Mouse (Mus musculus): ENCODE measurements around the gene Rpusd1.

Rpusd1 gene

GRCm38 (mm10) chr17:25727265-25728008 lies at the start of gene Rpusd1, which contains the start of gene Chtf18:
Gene Rpusd1 (plus strand): TSS chr17:25727670.
Gene Chtf18 (minus strand): TSS chr17:25727419.
- in situ Hi-C loops (cut with MboI; ENCODE audit: low pct_unique_long_range_greater_than_20kb in 1 of 2, low sequenced_read_pairs in 2 of 2, unreplicated experiment in 1 of 2) = no loop called here

- in situ Hi-C loops (cut with MboI; ENCODE audit: low pct_unique_long_range_greater_than_20kb in 1 of 2, low sequenced_read_pairs in 2 of 2, unreplicated experiment in 1 of 2) = no loop called here
Measured at GRCm38 (mm10) chr17:25677969-25678368, 49.5 kb upstream of the Rpusd1 start.

DNA sequence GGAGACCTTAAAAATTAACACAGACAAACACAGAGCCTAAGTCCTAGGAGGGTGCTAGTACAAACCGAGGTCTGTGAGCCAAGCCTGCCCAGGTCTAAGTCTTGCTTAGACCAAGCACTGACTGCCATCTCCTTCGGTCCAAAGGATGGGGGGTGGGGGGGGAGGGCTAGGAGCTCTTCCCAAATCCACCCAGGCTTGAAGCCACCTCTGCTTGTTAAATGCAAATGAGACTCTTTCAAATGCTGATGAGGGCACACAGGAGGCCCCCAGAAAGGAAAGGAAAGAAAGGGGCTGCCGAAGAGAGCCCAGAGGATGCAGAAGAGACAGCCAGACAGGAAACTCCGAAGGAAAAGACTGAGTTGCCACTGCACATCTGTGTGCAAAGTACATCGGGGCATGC lies 47.7 kb upstream of the Rpusd1 start:
- in situ Hi-C loops (cut with MboI; ENCODE audit: low pct_unique_long_range_greater_than_20kb in 1 of 2, low sequenced_read_pairs in 2 of 2, unreplicated experiment in 1 of 2) = no loop called here

- in situ Hi-C loops (cut with MboI; ENCODE audit: low pct_unique_long_range_greater_than_20kb in 1 of 2, low sequenced_read_pairs in 2 of 2, unreplicated experiment in 1 of 2) = no loop called here
Measured at GRCm38 (mm10) chr17:25681636-25682035, 45.8 kb upstream of the Rpusd1 start.

DNA sequence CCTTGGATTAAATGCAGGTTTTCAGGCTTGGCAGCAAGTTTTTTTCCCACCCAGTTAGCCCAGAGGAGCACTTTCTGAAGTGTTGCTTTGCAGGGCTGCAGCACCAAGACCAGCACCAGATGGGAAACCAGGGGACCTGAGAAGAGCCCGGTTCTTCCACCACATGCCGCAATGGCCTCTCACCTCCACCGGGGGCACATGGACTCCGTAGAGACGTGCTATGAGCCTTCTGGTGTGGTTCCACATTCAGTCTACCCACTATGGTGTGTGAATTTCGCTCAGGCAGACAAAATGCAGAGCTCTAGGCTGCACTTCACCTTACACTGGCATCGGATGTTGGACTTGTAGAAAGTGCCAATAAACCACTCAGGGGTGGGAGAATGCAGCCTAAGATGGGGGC lies 41.1 kb upstream of the Rpusd1 start:
- in situ Hi-C loops (cut with MboI; ENCODE audit: low pct_unique_long_range_greater_than_20kb in 1 of 2, low sequenced_read_pairs in 2 of 2, unreplicated experiment in 1 of 2) = no loop called here

GRCm38 (mm10) chr17:25688922-25689321 lies 38.5 kb upstream of the Rpusd1 start:
- in situ Hi-C loops (cut with MboI; ENCODE audit: low pct_unique_long_range_greater_than_20kb in 1 of 2, low sequenced_read_pairs in 2 of 2, unreplicated experiment in 1 of 2) = no loop called here

DNA sequence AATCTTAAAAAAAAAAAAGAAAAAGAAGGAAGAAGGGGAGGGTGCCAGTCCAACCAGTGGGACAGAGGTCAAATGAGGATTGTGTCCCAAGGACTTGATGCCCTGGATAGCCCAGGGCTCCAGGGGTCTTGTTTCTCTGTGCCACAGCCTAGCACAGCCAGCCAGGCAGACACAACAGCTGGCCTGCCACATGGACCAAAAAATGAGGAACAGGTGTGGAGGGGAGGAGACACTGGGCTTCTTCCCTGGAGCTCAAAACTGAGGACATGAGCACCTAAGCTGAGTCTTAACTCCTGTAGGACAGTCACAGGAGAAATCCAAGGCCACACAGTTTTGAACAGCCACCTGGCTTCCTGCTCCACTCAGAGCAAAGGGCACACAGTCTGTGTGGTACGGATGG lies 31.2 kb upstream of the Rpusd1 start:
- in situ Hi-C loops (cut with MboI; ENCODE audit: low pct_unique_long_range_greater_than_20kb in 1 of 2, low sequenced_read_pairs in 2 of 2, unreplicated experiment in 1 of 2) = loop anchor here in 1 of 2 experiments (10.0 kb wide), 2 partner anchors 191 to 221 kb away; no protein-coding TSS in a partner anchor

DNA sequence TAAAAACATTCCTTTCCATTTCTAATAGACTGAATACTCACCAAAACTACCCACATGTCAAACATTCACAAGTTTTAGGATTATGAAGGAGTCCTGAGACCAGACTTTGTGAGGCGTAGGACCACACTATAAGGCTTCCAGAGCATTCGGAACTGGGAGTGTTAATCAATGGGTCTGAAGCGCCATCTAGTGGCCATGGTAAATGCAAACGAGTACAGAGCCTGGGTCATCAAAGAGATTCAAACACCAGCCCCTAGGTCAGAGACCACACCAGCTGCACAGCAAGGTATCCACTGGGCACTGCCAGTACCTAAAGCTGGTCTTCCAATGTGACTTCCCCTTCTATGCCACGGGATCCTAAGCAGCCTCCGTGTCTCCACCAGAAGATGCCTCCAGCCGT lies 29.0 kb upstream of the Rpusd1 start:
- in situ Hi-C loops (cut with MboI; ENCODE audit: low pct_unique_long_range_greater_than_20kb in 1 of 2, low sequenced_read_pairs in 2 of 2, unreplicated experiment in 1 of 2) = loop anchor here in 1 of 2 experiments (10.0 kb wide), 2 partner anchors 194 to 224 kb away; no protein-coding TSS in a partner anchor

GRCm38 (mm10) chr17:25700863-25701496 lies 26.5 kb upstream of the Rpusd1 start:
- in situ Hi-C loops (cut with MboI; ENCODE audit: low pct_unique_long_range_greater_than_20kb in 1 of 2, low sequenced_read_pairs in 2 of 2, unreplicated experiment in 1 of 2) = loop anchor here in 1 of 2 experiments (10.0 kb wide), 1 partner anchor 104 kb away; the partner anchor contains the start of gene Fbxl16

GRCm38 (mm10) chr17:25709994-25710393 lies 17.5 kb upstream of the Rpusd1 start:
- in situ Hi-C loops (cut with MboI; ENCODE audit: low pct_unique_long_range_greater_than_20kb in 1 of 2, low sequenced_read_pairs in 2 of 2, unreplicated experiment in 1 of 2) = loop anchor here in 1 of 2 experiments (10.0 kb wide), 1 partner anchor 95 kb away; the partner anchor contains the start of gene Fbxl16

DNA sequence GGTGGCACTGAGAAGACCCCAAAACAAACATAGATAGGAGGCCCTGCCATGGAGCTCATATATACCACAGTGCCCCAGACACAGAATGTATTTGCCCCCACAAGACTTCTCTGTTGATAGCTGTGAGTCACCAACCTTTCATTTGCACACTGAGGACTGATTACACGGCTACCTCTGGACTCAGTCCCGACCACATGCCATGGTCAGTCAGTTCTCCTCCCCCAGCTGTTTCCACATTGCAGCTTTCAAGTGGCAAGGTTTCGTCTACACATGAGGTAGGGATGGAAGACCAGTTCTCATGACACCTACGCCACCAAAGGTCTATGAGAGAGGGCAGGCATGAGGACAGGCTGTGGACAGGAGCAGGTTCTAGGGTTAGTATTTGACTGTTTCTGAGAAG lies 16.3 kb upstream of the Rpusd1 start:
- in situ Hi-C loops (cut with MboI; ENCODE audit: low pct_unique_long_range_greater_than_20kb in 1 of 2, low sequenced_read_pairs in 2 of 2, unreplicated experiment in 1 of 2) = no loop called here

GRCm38 (mm10) chr17:25715627-25716026 lies 11.8 kb upstream of the Rpusd1 start:
- in situ Hi-C loops (cut with MboI; ENCODE audit: low pct_unique_long_range_greater_than_20kb in 1 of 2, low sequenced_read_pairs in 2 of 2, unreplicated experiment in 1 of 2) = no loop called here

DNA sequence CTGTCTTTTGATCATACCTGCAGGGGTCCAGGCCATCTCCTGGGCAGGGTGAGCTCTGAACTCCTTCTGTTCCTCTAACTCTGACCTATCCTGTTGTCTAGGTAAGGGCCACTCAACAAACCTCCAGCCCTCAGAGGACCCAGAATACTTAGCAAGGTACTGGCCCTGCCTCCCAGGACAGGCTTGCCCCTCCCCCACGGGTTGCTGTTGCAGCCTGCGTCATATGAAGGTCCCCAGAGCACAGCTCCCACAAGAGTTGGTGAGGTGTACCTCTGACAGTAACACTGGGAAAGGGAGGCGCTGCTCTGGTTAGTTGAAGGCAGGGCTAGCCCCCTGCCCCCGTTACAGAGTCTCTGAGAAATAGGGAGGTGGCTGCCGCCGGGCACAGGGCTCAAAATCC lies 11.3 kb upstream of the Rpusd1 start:
- in situ Hi-C loops (cut with MboI; ENCODE audit: low pct_unique_long_range_greater_than_20kb in 1 of 2, low sequenced_read_pairs in 2 of 2, unreplicated experiment in 1 of 2) = no loop called here

GRCm38 (mm10) chr17:25716711-25717637 lies 10.5 kb upstream of the Rpusd1 start, which contains the start of gene Gng13:
Gene Gng13 (plus strand): TSS chr17:25717171.
- in situ Hi-C loops (cut with MboI; ENCODE audit: low pct_unique_long_range_greater_than_20kb in 1 of 2, low sequenced_read_pairs in 2 of 2, unreplicated experiment in 1 of 2) = no loop called here

DNA sequence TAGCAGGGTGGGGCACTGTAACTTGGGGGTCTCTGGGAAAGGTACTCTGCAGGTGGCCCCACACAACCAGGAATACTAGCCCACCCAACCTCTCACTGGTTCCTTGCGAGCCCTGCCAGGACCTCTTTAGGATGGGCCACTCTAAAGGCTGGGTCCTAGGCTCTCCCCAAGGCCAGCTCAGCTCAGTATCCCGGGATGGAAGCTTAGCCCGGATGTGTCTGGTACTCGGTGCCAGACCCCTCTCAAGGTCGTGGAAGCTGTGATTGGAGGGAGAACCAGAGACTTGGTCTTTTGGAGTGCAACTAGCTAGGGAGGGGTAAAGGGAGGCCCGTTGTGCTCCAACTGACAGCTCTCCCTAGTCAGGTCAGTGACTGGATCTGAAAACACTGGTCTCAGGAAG lies 9.8 kb upstream of the Rpusd1 start:
- in situ Hi-C loops (cut with MboI; ENCODE audit: low pct_unique_long_range_greater_than_20kb in 1 of 2, low sequenced_read_pairs in 2 of 2, unreplicated experiment in 1 of 2) = no loop called here

DNA sequence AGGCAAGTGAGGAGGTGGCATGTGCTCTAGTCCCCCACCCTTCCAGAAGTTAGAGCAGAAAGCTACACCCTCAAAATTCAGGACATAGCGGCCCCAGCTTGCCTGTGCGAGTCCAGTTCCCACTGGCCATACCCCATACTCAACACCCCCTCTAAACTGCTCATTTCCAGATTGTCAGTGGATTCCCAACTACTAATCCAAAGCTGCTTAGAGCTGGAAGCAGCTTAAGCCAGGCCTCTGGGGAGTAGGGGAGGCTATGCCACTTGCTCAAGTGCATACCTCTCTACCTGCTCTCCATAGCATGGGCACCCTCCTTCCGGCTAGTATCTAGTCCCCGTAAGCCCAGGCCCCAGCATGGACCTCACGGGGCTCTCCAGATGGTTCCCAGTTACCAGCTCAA lies 6.0 kb upstream of the Rpusd1 start:
- in situ Hi-C loops (cut with MboI; ENCODE audit: low pct_unique_long_range_greater_than_20kb in 1 of 2, low sequenced_read_pairs in 2 of 2, unreplicated experiment in 1 of 2) = no loop called here

DNA sequence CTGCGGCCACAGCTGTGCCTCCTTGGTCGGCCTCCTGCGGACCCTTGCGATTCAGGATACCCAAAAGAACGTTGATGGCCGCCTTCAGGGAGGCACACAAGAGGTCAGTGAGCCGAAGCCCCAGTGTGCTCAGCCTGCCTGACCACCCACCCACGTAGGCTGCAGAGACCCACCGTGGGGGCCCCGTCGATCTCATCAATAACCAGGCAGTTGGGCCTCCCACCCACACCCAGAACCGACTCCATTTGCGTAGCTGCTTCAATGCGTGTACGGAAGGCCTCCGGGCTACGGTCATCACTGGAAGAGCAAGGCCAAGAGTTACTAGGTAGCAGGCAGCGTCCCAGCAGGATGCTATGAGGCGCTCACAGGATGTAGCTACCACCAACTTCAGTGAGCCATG lies 4.0 kb upstream of the Rpusd1 start:
- in situ Hi-C loops (cut with MboI; ENCODE audit: low pct_unique_long_range_greater_than_20kb in 1 of 2, low sequenced_read_pairs in 2 of 2, unreplicated experiment in 1 of 2) = no loop called here

GRCm38 (mm10) chr17:25723919-25724318 lies 3.6 kb upstream of the Rpusd1 start:
- in situ Hi-C loops (cut with MboI; ENCODE audit: low pct_unique_long_range_greater_than_20kb in 1 of 2, low sequenced_read_pairs in 2 of 2, unreplicated experiment in 1 of 2) = no loop called here

GRCm38 (mm10) chr17:25725264-25725663 lies 2.2 kb upstream of the Rpusd1 start:
- in situ Hi-C loops (cut with MboI; ENCODE audit: low pct_unique_long_range_greater_than_20kb in 1 of 2, low sequenced_read_pairs in 2 of 2, unreplicated experiment in 1 of 2) = no loop called here
